Mouse (Mus musculus): ENCODE results near the gene Col24a1. TPM values are rescaled to one million over a fixed set of nuclear protein-coding genes. Genes with fewer than 3 reads are reported as not detected.

The Col24a1 gene
- polyA plus RNA-seq, 1 experiment from 2014 or later: 4.6 TPM

Other genes with a start within 250 kb of the Col24a1 start
- gene Clca2, start 193.0 kb upstream of the Col24a1 start, polyA plus RNA-seq (2016; fragmentation: Nextera tagmentation; extraction: Ambion mirVana): 0.41 and 0.57 TPM in 2 replicates
- 19.5 and 23.6 TPM in 2 replicates for gene Odf2l, start 173.9 kb upstream of the Col24a1 start, polyA plus RNA-seq (2016; fragmentation: Nextera tagmentation; extraction: Ambion mirVana)